Mouse (Mus musculus): Measurements from ENCODE around the gene Rbks.

GRCm38 (mm10) chr5:31645798-31646197 lies 51.6 kb downstream of the Rbks start:
- TF ChIP-seq CTCF (IDR thresholded peaks at IDR 0.05; ENCODE audit: insufficient read depth, low read length) = no peak
- TF ChIP-seq POLR2A (IDR thresholded peaks at IDR 0.05; ENCODE audit: borderline replicate concordance, extremely low read depth, low read depth, low read length) = no peak
